Mouse (Mus musculus) embryonic facial prominence, embryonic 12.5 days (tissue): ENCODE results near the gene Fut4. TPM values are rescaled to one million over a fixed set of nuclear protein-coding genes. Genes with fewer than 3 reads are reported as not detected.

ENCODE experiments used
- ATAC-seq: fragments of 200-750 bp; cut with Nextera tagmentation; 2 replicates; pipeline ENCODE4 v1.8.0; 2017; ENCODE audit not compliant: insufficient number of reproducible peaks, insufficient read depth, low FRiP score, low TSS enrichment
- H3K27ac ChIP-seq: fragments of 300-500 bp; sonication (generic); 2 replicates; pipeline ENCODE4 v1.5.1; 2016; ENCODE audit warnings: mild to moderate bottlenecking
- H3K27me3 ChIP-seq: fragments of 300-500 bp; sonication (generic); 2 replicates; pipeline ENCODE4 v1.6.1; 2016; ENCODE audit warnings: mild to moderate bottlenecking, moderate library complexity
- H3K36me3 ChIP-seq: fragments of 300-500 bp; sonication (generic); 2 replicates; pipeline ENCODE4 v1.6.1; 2016; ENCODE audit warnings: mild to moderate bottlenecking
- H3K4me1 ChIP-seq: fragments of 300-500 bp; sonication (generic); 2 replicates; pipeline ENCODE4 v1.6.1; 2016
- H3K4me2 ChIP-seq: fragments of 300-500 bp; sonication (generic); replicated peaks from 2 replicates; pipeline ENCODE4 v1.6.1; 2016; ENCODE audit warnings: mild to moderate bottlenecking, moderate library complexity
- H3K4me3 ChIP-seq: fragments of 300-500 bp; sonication (generic); 2 replicates; pipeline ENCODE4 v1.5.1; 2016; ENCODE audit warnings: mild to moderate bottlenecking
- H3K9ac ChIP-seq: fragments of 300-500 bp; sonication (generic); 2 replicates; pipeline ENCODE4 v1.6.1; 2016; ENCODE audit warnings: mild to moderate bottlenecking, moderate library complexity
- H3K9me3 ChIP-seq: fragments of 300-500 bp; sonication (generic); 2 replicates; pipeline ENCODE4 v1.6.1; 2016; ENCODE audit warnings: mild to moderate bottlenecking, moderate library complexity
- WGBS: fragments of 180-500 bp; shearing (Covaris S2); methylation state at CpG from one replicate; pipeline ENCODE4 v1.1.7; 2016; 5-methylcytosine and 5-hydroxymethylcytosine counted together
- polyA plus RNA-seq: library from polyadenylated mRNA; unstranded; fragments of >200 nt; fragmentation: Nextera tagmentation; extraction: Ambion mirVana; gene quantifications from 2 replicates; pipeline ENCODE4 v1.2.1, GENCODE M21; 2016

Gene Fut4
- polyA plus RNA-seq, 1 experiment from 2014 or later: 4.6 TPM

- no peak for ATAC-seq
- Histone ChIP-seq H3K4me2 (no peak overlapping the region), H3K27me3 (peaks cover 9% of the 10 kb centered on the region), H3K4me3 (no peak overlapping the region), H3K4me1 (peaks cover 4% of the 10 kb centered on the region; the same call in 1 of the 2 replicates), H3K36me3 (no peaks in the 10 kb centered on the region), H3K27ac (no peak overlapping the region), H3K9me3 (no peaks in the 10 kb centered on the region), H3K9ac (no peak overlapping the region)
- WGBS: 81% methylated on average over 3 of the region's 3 CpGs
These were observed 2.3 kb upstream of the Fut4 start for GRCm38 (mm10) chr9:14754469-14754868.

- no peak overlapping the region for H3K4me3 ChIP-seq
- no peaks in the 10 kb centered on the region for H3K36me3 ChIP-seq
- ATAC-seq: no peak
- no peaks in the 10 kb centered on the region for H3K9me3 ChIP-seq
- no peak overlapping the region for H3K27ac ChIP-seq
- no peak overlapping the region for H3K4me2 ChIP-seq
- H3K27me3 ChIP-seq: peaks cover 9% of the 10 kb centered on the region
- H3K4me1 ChIP-seq: peaks cover 4% of the 10 kb centered on the region; the same call in 1 of the 2 replicates
- H3K9ac ChIP-seq: no peak overlapping the region
These were observed 1.8 kb upstream of the Fut4 start for GRCm38 (mm10) chr9:14753947-14754346.

- 2% methylated on average over 50 of the region's 50 CpGs for WGBS
- Histone ChIP-seq H3K27ac (no peak overlapping the region), H3K36me3 (no peaks in the 10 kb centered on the region), H3K4me1 (peaks cover 8% of the 10 kb centered on the region; the same call in 1 of the 2 replicates), H3K9me3 (no peaks in the 10 kb centered on the region), H3K9ac (peak overlapping the region; percentile 47), H3K27me3 (peaks cover 9% of the 10 kb centered on the region), H3K4me3 (peak overlapping the region; percentile 53), H3K4me2 (peak overlapping the region; percentile 81)
- peak; percentile 81 for ATAC-seq
These were observed 641 bp downstream of the Fut4 start for GRCm38 (mm10) chr9:14751503-14752000.

GRCm38 (mm10) chr9:14750901-14751502 lies 1.2 kb downstream of the Fut4 start:
- Histone ChIP-seq H3K27me3 (peaks cover 9% of the 10 kb centered on the region), H3K9me3 (no peaks in the 10 kb centered on the region), H3K9ac (peak overlapping the region; percentile 47), H3K27ac (no peak overlapping the region), H3K4me3 (peak overlapping the region; percentile 53), H3K4me1 (peaks cover 8% of the 10 kb centered on the region; the same call in 1 of the 2 replicates), H3K36me3 (no peaks in the 10 kb centered on the region), H3K4me2 (peak overlapping the region; percentile 81)
- peak; percentile 32; the same call in 1 of the 2 replicates for ATAC-seq
- 59% methylated on average over 42 of the region's 42 CpGs for WGBS

GRCm38 (mm10) chr9:14740151-14740924 lies 11.9 kb downstream of the Fut4 start, which contains the start of gene Piwil4:
Gene Piwil4, minus strand, starts transcription at chr9:14740733.
- H3K4me2 ChIP-seq: no peak within 1 kb of the TSS
- H3K9ac ChIP-seq: no peak within 1 kb of the TSS
- no peaks in the 10 kb centered on the region for H3K4me1 ChIP-seq
- H3K27me3 ChIP-seq: no peaks in the 10 kb centered on the region
- no peak for ATAC-seq
- H3K4me3 ChIP-seq: no peak within 1 kb of the TSS
- 84% methylated on average over 19 of the region's 19 CpGs for WGBS
- H3K36me3 ChIP-seq: no peaks in the 10 kb centered on the region
- no peaks in the 10 kb centered on the region for H3K9me3 ChIP-seq
- no peak within 1 kb of the TSS for H3K27ac ChIP-seq

GRCm38 (mm10) chr9:14739498-14740150 lies 12.6 kb downstream of the Fut4 start:
- Histone ChIP-seq H3K27ac (no peak overlapping the region), H3K27me3 (no peaks in the 10 kb centered on the region), H3K4me1 (no peaks in the 10 kb centered on the region), H3K4me2 (no peak overlapping the region), H3K9ac (no peak overlapping the region), H3K9me3 (no peaks in the 10 kb centered on the region), H3K4me3 (no peak overlapping the region), H3K36me3 (no peaks in the 10 kb centered on the region)
- WGBS: 83% methylated on average over 4 of the region's 4 CpGs
- ATAC-seq: no peak

- no peaks in the 10 kb centered on the region for H3K27me3 ChIP-seq
- no peak overlapping the region for H3K9ac ChIP-seq
- no peak overlapping the region for H3K4me2 ChIP-seq
- ATAC-seq: no peak
- H3K4me1 ChIP-seq: peaks cover 7% of the 10 kb centered on the region; the same call in 1 of the 2 replicates
- H3K36me3 ChIP-seq: no peaks in the 10 kb centered on the region
- WGBS: 24% methylated on average over 9 of the region's 9 CpGs
- no peaks in the 10 kb centered on the region for H3K9me3 ChIP-seq
- H3K27ac ChIP-seq: no peak overlapping the region
- no peak overlapping the region for H3K4me3 ChIP-seq
These were observed 21.2 kb downstream of the Fut4 start for GRCm38 (mm10) chr9:14730941-14731541.

- 82% methylated on average over 4 of the region's 4 CpGs for whole genome bisulfite sequencing
- no peaks in the 10 kb centered on the region for H3K27me3 ChIP-seq
- no peak overlapping the region for H3K4me2 ChIP-seq
- ATAC-seq: no peak
- no peak overlapping the region for H3K4me3 ChIP-seq
- no peak overlapping the region for H3K27ac ChIP-seq
- H3K36me3 ChIP-seq: no peaks in the 10 kb centered on the region
- no peaks in the 10 kb centered on the region for H3K9me3 ChIP-seq
- no peak overlapping the region for H3K9ac ChIP-seq
- H3K4me1 ChIP-seq: peaks cover 7% of the 10 kb centered on the region; the same call in 1 of the 2 replicates
These were observed 23.8 kb downstream of the Fut4 start for GRCm38 (mm10) chr9:14728365-14728764.

- H3K9ac ChIP-seq: no peak overlapping the region
- no peaks in the 10 kb centered on the region for H3K27me3 ChIP-seq
- H3K27ac ChIP-seq: no peak overlapping the region
- 89% methylated on average over 4 of the region's 4 CpGs for WGBS
- no peak for ATAC-seq
- no peaks in the 10 kb centered on the region for H3K36me3 ChIP-seq
- peaks cover 7% of the 10 kb centered on the region; the same call in 1 of the 2 replicates for H3K4me1 ChIP-seq
- H3K4me2 ChIP-seq: no peak overlapping the region
- H3K9me3 ChIP-seq: no peaks in the 10 kb centered on the region
- H3K4me3 ChIP-seq: no peak overlapping the region
These were observed 25.6 kb downstream of the Fut4 start for GRCm38 (mm10) chr9:14726629-14727028.

GRCm38 (mm10) chr9:14726005-14726404 lies 26.2 kb downstream of the Fut4 start:
- WGBS: 81% methylated on average over 6 of the region's 6 CpGs
- no peaks in the 10 kb centered on the region for H3K9me3 ChIP-seq

GRCm38 (mm10) chr9:14724755-14725420 lies 27.3 kb downstream of the Fut4 start:
- H3K27me3 ChIP-seq: no peaks in the 10 kb centered on the region
- ATAC-seq: no peak
- WGBS: 72% methylated on average over 5 of the region's 5 CpGs

More at GRCm38 (mm10) chr9:14726005-14726404, 26.2 kb downstream of the Fut4 start:
- Histone ChIP-seq H3K36me3 (no peaks in the 10 kb centered on the region), H3K4me2 (no peak overlapping the region), H3K27ac (no peak overlapping the region), H3K4me1 (peaks cover 3% of the 10 kb centered on the region; the same call in 1 of the 2 replicates), H3K4me3 (no peak overlapping the region), H3K9ac (no peak overlapping the region), H3K27me3 (no peaks in the 10 kb centered on the region)
- no peak for ATAC-seq

More at GRCm38 (mm10) chr9:14724755-14725420, 27.3 kb downstream of the Fut4 start:
- no peak overlapping the region for H3K4me3 ChIP-seq
- no peaks in the 10 kb centered on the region for H3K4me1 ChIP-seq
- no peaks in the 10 kb centered on the region for H3K36me3 ChIP-seq
- no peak overlapping the region for H3K4me2 ChIP-seq
- no peak overlapping the region for H3K9ac ChIP-seq
- no peaks in the 10 kb centered on the region for H3K9me3 ChIP-seq
- no peak overlapping the region for H3K27ac ChIP-seq
